Mouse (Mus musculus): ENCODE measurements at regions not wholly inside any gene's neighbourhood (a gene's known extent, or its start where the extent isn't known, plus 50 kb on each side); places are given as distances from the start of the nearest gene placed in this dataset.

DNA sequence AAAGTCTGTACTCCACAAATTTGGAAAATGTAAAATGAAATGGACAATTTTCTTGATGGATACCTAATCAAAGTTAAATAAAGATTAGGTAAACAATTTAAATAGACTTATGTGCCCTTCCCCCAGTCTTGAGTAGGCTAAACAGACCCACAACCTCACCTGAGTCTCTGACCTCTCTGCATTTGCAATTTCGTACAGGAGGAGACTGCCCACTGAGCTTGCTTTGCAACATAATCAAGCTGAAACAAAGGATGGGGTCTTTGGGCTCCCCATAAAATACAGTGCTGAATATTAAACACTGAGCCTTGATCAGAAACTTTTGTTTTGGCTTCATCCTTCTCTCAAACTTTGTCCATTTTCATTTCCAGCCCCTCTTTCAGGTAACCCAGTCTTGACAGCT lies 100.1 kb upstream of the Arhgap18 start:
- ATAC-seq (ENCODE audit: insufficient number of reproducible peaks, insufficient read depth, low FRiP score, low read depth): no peak
- 71% methylated on average over 1 of the region's 1 CpGs for whole genome bisulfite sequencing

DNA sequence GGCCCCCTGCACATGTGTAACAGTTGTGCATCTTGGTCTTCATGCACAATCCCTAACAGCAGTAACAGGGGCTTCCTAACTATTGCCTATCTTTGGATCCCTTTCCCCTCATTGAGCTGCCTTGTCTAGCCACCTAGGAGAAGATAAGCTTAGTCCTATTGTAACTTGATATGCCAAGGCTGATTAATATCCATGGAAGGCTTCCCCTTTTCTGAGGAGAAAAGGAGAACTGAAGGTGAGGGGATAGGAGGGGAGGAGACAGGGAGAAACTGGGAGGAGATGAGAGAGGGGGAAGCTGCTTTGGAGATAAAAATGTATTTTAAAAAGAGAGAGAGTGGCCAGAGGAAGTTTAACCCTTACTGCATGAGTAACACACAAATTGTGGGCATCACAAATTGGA lies 89.0 kb upstream of the Arhgap18 start:
- Histone ChIP-seq H3K27ac (replicated peaks in 1 of 2; ENCODE audit: control insufficient read depth in 1 of 2, insufficient read depth in 1 of 2, low read depth in 2 of 2, low read length in 2 of 2) (no peak overlapping the region), H3K4me2 (ENCODE audit: low read length) (no peak overlapping the region), H3K9me3 (ENCODE audit: control insufficient read depth, low read length) (no peaks in the 10 kb centered on the region), H3K4me3 (ENCODE audit: control insufficient read depth in 1 of 2, insufficient read depth in 1 of 2, low read depth in 1 of 2, low read length in 2 of 2) (no peak overlapping the region), H3K4me1 (ENCODE audit: control insufficient read depth in 2 of 2, insufficient read depth in 2 of 2, low read length in 2 of 2) (no peaks in the 10 kb centered on the region), H3K9ac (ENCODE audit: low read length) (no peak overlapping the region), H3K27me3 (ENCODE audit: control insufficient read depth, insufficient read depth, low read length) (no peaks in the 10 kb centered on the region), H3K36me3 (ENCODE audit: control insufficient read depth, insufficient read depth, low read length) (no peaks in the 10 kb centered on the region)
- no peak for ATAC-seq (ENCODE audit: insufficient number of reproducible peaks, insufficient read depth, low FRiP score, low read depth)

More for the DNA sequence above, 100.1 kb upstream of the Arhgap18 start:
- Histone ChIP-seq H3K27me3 (ENCODE audit: control insufficient read depth, insufficient read depth, low read length) (no peaks in the 10 kb centered on the region), H3K4me3 (ENCODE audit: control insufficient read depth in 1 of 2, insufficient read depth in 1 of 2, low read depth in 1 of 2, low read length in 2 of 2) (no peak overlapping the region), H3K9me3 (ENCODE audit: control insufficient read depth, low read length) (no peaks in the 10 kb centered on the region), H3K9ac (ENCODE audit: low read length) (no peak overlapping the region), H3K27ac (replicated peaks in 1 of 2; ENCODE audit: control insufficient read depth in 1 of 2, insufficient read depth in 1 of 2, low read depth in 2 of 2, low read length in 2 of 2) (no peak overlapping the region), H3K36me3 (ENCODE audit: control insufficient read depth, insufficient read depth, low read length) (no peaks in the 10 kb centered on the region), H3K4me1 (ENCODE audit: control insufficient read depth in 2 of 2, insufficient read depth in 2 of 2, low read length in 2 of 2) (no peaks in the 10 kb centered on the region), H3K4me2 (ENCODE audit: low read length) (no peak overlapping the region)

- no peak overlapping the region for H3K27ac ChIP-seq (replicated peaks in 1 of 2; ENCODE audit: control insufficient read depth in 1 of 2, insufficient read depth in 1 of 2, low read depth in 2 of 2, low read length in 2 of 2)
- no peaks in the 10 kb centered on the region for H3K27me3 ChIP-seq (ENCODE audit: control insufficient read depth, insufficient read depth, low read length)
- H3K9me3 ChIP-seq (ENCODE audit: control insufficient read depth, low read length): no peaks in the 10 kb centered on the region
- 43% methylated on average over 4 of the region's 4 CpGs for WGBS
- no peak overlapping the region for H3K4me2 ChIP-seq (ENCODE audit: low read length)
- no peak overlapping the region for H3K9ac ChIP-seq (ENCODE audit: low read length)
- no peaks in the 10 kb centered on the region for H3K4me1 ChIP-seq (ENCODE audit: control insufficient read depth in 2 of 2, insufficient read depth in 2 of 2, low read length in 2 of 2)
- H3K4me3 ChIP-seq (ENCODE audit: control insufficient read depth in 1 of 2, insufficient read depth in 1 of 2, low read depth in 1 of 2, low read length in 2 of 2): no peak overlapping the region
- ATAC-seq (ENCODE audit: insufficient number of reproducible peaks, insufficient read depth, low FRiP score, low read depth): no peak
- H3K36me3 ChIP-seq (ENCODE audit: control insufficient read depth, insufficient read depth, low read length): no peaks in the 10 kb centered on the region
Observed at GRCm38 (mm10) chr10:26679500-26680227, 73.6 kb upstream of the Arhgap18 start.

- Histone ChIP-seq H3K9me3 (ENCODE audit: control insufficient read depth, low read length) (no peaks in the 10 kb centered on the region), H3K4me3 (ENCODE audit: control insufficient read depth in 1 of 2, insufficient read depth in 1 of 2, low read depth in 1 of 2, low read length in 2 of 2) (no peak overlapping the region), H3K4me1 (ENCODE audit: control insufficient read depth in 2 of 2, insufficient read depth in 2 of 2, low read length in 2 of 2) (no peaks in the 10 kb centered on the region), H3K9ac (ENCODE audit: low read length) (peak overlapping the region; percentile 54; the same call in 1 of the 2 replicates), H3K27me3 (ENCODE audit: control insufficient read depth, insufficient read depth, low read length) (peaks cover 13% of the 10 kb centered on the region; the same call in 1 of the 2 replicates), H3K36me3 (ENCODE audit: control insufficient read depth, insufficient read depth, low read length) (no peaks in the 10 kb centered on the region), H3K27ac (replicated peaks in 1 of 2; ENCODE audit: control insufficient read depth in 1 of 2, insufficient read depth in 1 of 2, low read depth in 2 of 2, low read length in 2 of 2) (no peak overlapping the region), H3K4me2 (ENCODE audit: low read length) (peak overlapping the region; percentile 72)
- ATAC-seq (ENCODE audit: insufficient number of reproducible peaks, insufficient read depth, low FRiP score, low read depth): no peak
- 83% methylated on average over 2 of the region's 2 CpGs for WGBS
Observed at GRCm38 (mm10) chr10:26694761-26695160, 58.5 kb upstream of the Arhgap18 start.

DNA sequence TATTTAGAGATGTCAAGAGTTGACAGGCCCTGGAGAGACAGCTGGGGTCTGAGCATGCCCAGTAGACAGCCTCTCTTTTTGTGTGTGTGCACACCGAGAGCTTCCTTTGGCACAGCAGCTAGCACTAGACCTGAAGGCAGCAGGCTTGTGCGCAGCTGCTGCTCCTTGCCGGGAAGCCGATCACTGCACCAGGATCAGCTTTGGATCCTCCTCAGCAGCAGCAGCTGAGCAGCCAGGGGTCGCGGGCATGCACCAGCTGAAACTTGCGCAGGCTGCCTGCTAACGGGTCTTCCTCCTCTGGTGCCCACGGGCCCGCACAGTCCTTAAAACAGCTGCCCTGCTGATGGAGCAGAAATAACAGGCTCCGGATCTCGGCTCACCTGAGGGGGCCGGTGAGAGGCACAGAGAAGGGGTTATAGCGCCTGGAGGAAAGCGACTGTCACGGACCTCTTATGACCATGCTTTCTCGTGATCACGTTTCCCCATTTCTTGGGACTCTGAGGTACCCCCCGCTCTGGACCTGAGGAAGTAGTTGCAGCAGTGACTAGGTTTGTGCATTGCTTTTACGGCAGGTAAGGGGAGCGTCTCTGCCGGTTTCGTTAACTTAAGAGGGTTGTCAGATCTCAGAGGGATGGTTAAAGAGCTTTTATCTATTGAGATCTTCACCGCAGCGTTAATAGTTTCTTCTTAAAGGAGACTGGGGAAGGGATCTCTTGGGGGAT lies 57.8 kb upstream of the Arhgap18 start:
- Histone ChIP-seq H3K27me3 (ENCODE audit: control insufficient read depth, insufficient read depth, low read length) (peaks cover 13% of the 10 kb centered on the region; the same call in 1 of the 2 replicates), H3K36me3 (ENCODE audit: control insufficient read depth, insufficient read depth, low read length) (no peaks in the 10 kb centered on the region), H3K4me1 (ENCODE audit: control insufficient read depth in 2 of 2, insufficient read depth in 2 of 2, low read length in 2 of 2) (no peaks in the 10 kb centered on the region), H3K4me3 (ENCODE audit: control insufficient read depth in 1 of 2, insufficient read depth in 1 of 2, low read depth in 1 of 2, low read length in 2 of 2) (peak overlapping the region; percentile 42 to 45), H3K9ac (ENCODE audit: low read length) (peak overlapping the region; percentile 54; the same call in 1 of the 2 replicates), H3K4me2 (ENCODE audit: low read length) (peak overlapping the region; percentile 72), H3K9me3 (ENCODE audit: control insufficient read depth, low read length) (no peaks in the 10 kb centered on the region), H3K27ac (replicated peaks in 1 of 2; ENCODE audit: control insufficient read depth in 1 of 2, insufficient read depth in 1 of 2, low read depth in 2 of 2, low read length in 2 of 2) (no peak overlapping the region)
- no peak; the same call in 1 of the 2 replicates for ATAC-seq (ENCODE audit: insufficient number of reproducible peaks, insufficient read depth, low FRiP score, low read depth)
- WGBS: 4% methylated on average over 25 of the region's 25 CpGs

Measured in heart, embryonic 14.5 days (tissue).